Mouse (Mus musculus) ovary, postnatal 36 days (tissue): Measurements from ENCODE around the gene Tbx5.

Source experiments
- DNase-seq: peaks from one replicate; pipeline ENCODE4 v3.0.0; 2022; ENCODE audit warnings: low spot score, mixed read lengths

Tbx5 gene

GRCm38 (mm10) chr5:119832479-119832796 is at the start of gene Tbx5:
Gene Tbx5, plus strand, starts transcription at chr5:119832668.
- no peak for DNase-seq

GRCm38 (mm10) chr5:119785959-119786358 is 46.5 kb upstream of the Tbx5 start:
- DNase-seq = no peak

GRCm38 (mm10) chr5:119791664-119792063 is 40.8 kb upstream of the Tbx5 start:
- no peak for DNase-seq

GRCm38 (mm10) chr5:119793972-119794371 is 38.5 kb upstream of the Tbx5 start:
- DNase-seq = no peak

- no peak for DNase-seq
Observed at GRCm38 (mm10) chr5:119795376-119795775, 37.1 kb upstream of the Tbx5 start.

- no peak for DNase-seq
Observed at GRCm38 (mm10) chr5:119795777-119796176, 36.7 kb upstream of the Tbx5 start.

- no peak for DNase-seq
Observed at GRCm38 (mm10) chr5:119796443-119797160, 35.9 kb upstream of the Tbx5 start.

- DNase-seq = no peak
Observed at GRCm38 (mm10) chr5:119797580-119798150, 34.8 kb upstream of the Tbx5 start.

GRCm38 (mm10) chr5:119798261-119798660 is 34.2 kb upstream of the Tbx5 start:
- DNase-seq = no peak

- DNase-seq = no peak
Observed at GRCm38 (mm10) chr5:119798713-119799418, 33.6 kb upstream of the Tbx5 start.

- no peak for DNase-seq
Observed at GRCm38 (mm10) chr5:119799419-119800242, 32.8 kb upstream of the Tbx5 start.

GRCm38 (mm10) chr5:119800243-119800665 is 32.2 kb upstream of the Tbx5 start:
- no peak for DNase-seq

GRCm38 (mm10) chr5:119802617-119803410 is 29.7 kb upstream of the Tbx5 start:
- DNase-seq = no peak

GRCm38 (mm10) chr5:119803411-119804251 is 28.8 kb upstream of the Tbx5 start:
- DNase-seq = no peak

GRCm38 (mm10) chr5:119804301-119805039 is 28.0 kb upstream of the Tbx5 start:
- DNase-seq = no peak

- no peak for DNase-seq
Observed at GRCm38 (mm10) chr5:119805636-119806035, 26.8 kb upstream of the Tbx5 start.

GRCm38 (mm10) chr5:119806467-119806866 is 26.0 kb upstream of the Tbx5 start:
- DNase-seq = no peak

GRCm38 (mm10) chr5:119807481-119808183 is 24.8 kb upstream of the Tbx5 start:
- no peak for DNase-seq

- no peak for DNase-seq
Observed at GRCm38 (mm10) chr5:119808713-119809112, 23.8 kb upstream of the Tbx5 start.
